ENCODE assay signal across 10 mouse cellular contexts in genomic region chr6:80019189-80019860, GRCm38 (mm10). TPM values are rescaled to one million over a fixed set of nuclear protein-coding genes. Genes with fewer than 3 reads are reported as not detected.
DNase-seq lines count a peak whose midpoint lies in the region; ATAC-seq and TF ChIP-seq lines count a peak whose summit lies in the region.
"Had no signal": no experiment of that assay in that cellular context is flagged by ENCODE, and none has a peak within 500 bp of the region (broad histone marks: within the 10 kb centered on the region; RNA-seq: fewer than 3 reads in every experiment).

No protein-coding gene starts in this region.

- DNase-seq in kidney, postnatal 0 days (ENCODE audit: low spot score), result peak; percentile 23
- DNase-seq in kidney, postnatal 14 days, result no peak
- DNase-seq in hindbrain, embryonic 14.5 days (ENCODE audit: low spot score), result peak; percentile 50
- peak; percentile 15 for DNase-seq in neural tube, embryonic 11.5 days (ENCODE audit: low spot score)
- no peak for DNase-seq in adrenal gland, adult 2 months

- peak overlapping the region; percentile 50 for H3K4me2 ChIP-seq in kidney, postnatal 0 days (ENCODE audit: low read length)
- peak overlapping the region; percentile 63 for H3K4me2 ChIP-seq in embryonic facial prominence, embryonic 12.5 days (replicated peaks)
- peak overlapping the region; percentile 71 for H3K4me2 ChIP-seq in hindbrain, embryonic 14.5 days (replicated peaks)
- H3K4me2 ChIP-seq in neural tube, embryonic 11.5 days (ENCODE audit: low read depth), result peak overlapping the region; percentile 54

- no peak for ATAC-seq in kidney, postnatal 0 days (replicated peaks; ENCODE audit: low FRiP score, low read depth)
- no peak for ATAC-seq in embryonic facial prominence, embryonic 12.5 days (ENCODE audit: insufficient number of reproducible peaks, insufficient read depth, low FRiP score, low TSS enrichment)
- peak; percentile 49; the same call in 1 of the 2 replicates for ATAC-seq in hindbrain, embryonic 14.5 days (ENCODE audit: low FRiP score)
- peak; percentile 60 for ATAC-seq in neural tube, embryonic 11.5 days (ENCODE audit: insufficient read depth, low FRiP score, low TSS enrichment)
- ATAC-seq in monocyte, adult 5-6 weeks (replicated peaks; ENCODE audit: insufficient number of reproducible peaks, low FRiP score, low TSS enrichment, poor library complexity, severe bottlenecking), result no peak
- ATAC-seq in erythroblast, adult 5-6 weeks (replicated peaks; ENCODE audit: low FRiP score, poor library complexity, severe bottlenecking), result no peak

- no peaks in the 10 kb centered on the region for H3K27me3 ChIP-seq in kidney, postnatal 0 days (ENCODE audit: insufficient read depth, low read length)
- no peaks in the 10 kb centered on the region for H3K27me3 ChIP-seq in embryonic facial prominence, embryonic 12.5 days
- no peaks in the 10 kb centered on the region for H3K27me3 ChIP-seq in hindbrain, embryonic 14.5 days (ENCODE audit: control insufficient read depth, insufficient read depth, low read length)
- H3K27me3 ChIP-seq in neural tube, embryonic 11.5 days (ENCODE audit: control insufficient read depth, insufficient read depth, low read length), result no peaks in the 10 kb centered on the region

- H3K9me3 ChIP-seq in kidney, postnatal 0 days (replicated peaks; ENCODE audit: low read length), result no peaks in the 10 kb centered on the region
- no peaks in the 10 kb centered on the region for H3K9me3 ChIP-seq in embryonic facial prominence, embryonic 12.5 days
- H3K9me3 ChIP-seq in hindbrain, embryonic 14.5 days (ENCODE audit: control insufficient read depth, low read length), result 0 out of 2 replicates have a peak, but pooled peaks cover 4% of the 10 kb centered on the region
- H3K9me3 ChIP-seq in neural tube, embryonic 11.5 days (ENCODE audit: control insufficient read depth, low read length), result no peaks in the 10 kb centered on the region

- under 1% methylated on average over 14 of the region's 14 CpGs for WGBS in kidney, postnatal 0 days
- WGBS in embryonic facial prominence, embryonic 12.5 days, result 3% methylated on average over 14 of the region's 14 CpGs
- under 1% methylated on average over 14 of the region's 14 CpGs for WGBS in hindbrain, embryonic 14.5 days
- 3% methylated on average over 14 of the region's 14 CpGs for WGBS in neural tube, embryonic 11.5 days

- H3K27ac ChIP-seq in kidney, postnatal 0 days, result no peak overlapping the region
- H3K27ac ChIP-seq in embryonic facial prominence, embryonic 12.5 days, result no peak overlapping the region
- H3K27ac ChIP-seq in hindbrain, embryonic 14.5 days, result peak overlapping the region; percentile 82
- H3K27ac ChIP-seq in neural tube, embryonic 11.5 days (ENCODE audit: low read depth, low read length), result no peak overlapping the region
- H3K27ac ChIP-seq: macrophage had no signal

- no peaks in the 10 kb centered on the region for H3K4me1 ChIP-seq in kidney, postnatal 0 days (replicated peaks; ENCODE audit: insufficient read depth, low read length)
- no peaks in the 10 kb centered on the region for H3K4me1 ChIP-seq in embryonic facial prominence, embryonic 12.5 days
- no peaks in the 10 kb centered on the region for H3K4me1 ChIP-seq in hindbrain, embryonic 14.5 days (replicated peaks; ENCODE audit: control insufficient read depth, insufficient read depth, low read length)
- H3K4me1 ChIP-seq in neural tube, embryonic 11.5 days (ENCODE audit: control insufficient read depth, insufficient read depth, low read length), result no peaks in the 10 kb centered on the region

- TF ChIP-seq CTCF in kidney, postnatal 0 days (IDR thresholded peaks at IDR 0.05; ENCODE audit: low read depth), result no peak

- peak overlapping the region; percentile 24 for H3K4me3 ChIP-seq in kidney, postnatal 0 days (replicated peaks; ENCODE audit: low read depth, low read length)
- H3K4me3 ChIP-seq in embryonic facial prominence, embryonic 12.5 days, result peak overlapping the region; percentile 25
- peak overlapping the region; percentile 44 for H3K4me3 ChIP-seq in hindbrain, embryonic 14.5 days (replicated peaks; ENCODE audit: low read length)
- peak overlapping the region; percentile 35 for H3K4me3 ChIP-seq in neural tube, embryonic 11.5 days (ENCODE audit: low read depth, low read length)

- H3K36me3 ChIP-seq in kidney, postnatal 0 days (ENCODE audit: insufficient read depth, low read length), result no peaks in the 10 kb centered on the region
- no peaks in the 10 kb centered on the region for H3K36me3 ChIP-seq in embryonic facial prominence, embryonic 12.5 days
- no peaks in the 10 kb centered on the region for H3K36me3 ChIP-seq in hindbrain, embryonic 14.5 days (replicated peaks; ENCODE audit: control insufficient read depth, insufficient read depth)
- no peaks in the 10 kb centered on the region for H3K36me3 ChIP-seq in neural tube, embryonic 11.5 days (ENCODE audit: control insufficient read depth, insufficient read depth, low read length)

- H3K9ac ChIP-seq in kidney, postnatal 0 days (ENCODE audit: low read depth, low read length), result no peak overlapping the region
- no peak overlapping the region for H3K9ac ChIP-seq in embryonic facial prominence, embryonic 12.5 days
- peak overlapping the region; percentile 63 for H3K9ac ChIP-seq in hindbrain, embryonic 14.5 days
- peak overlapping the region; percentile 39 for H3K9ac ChIP-seq in neural tube, embryonic 11.5 days (ENCODE audit: low read length)

RNA-seq across cellular contexts. Expression of gene Lrrtm4, which starts 0.6 kb away (rescaled TPM):
- polyA plus RNA-seq in kidney, postnatal 0 days (2015; fragmentation: Nextera tagmentation; extraction: Ambion mirVana), result 0.28 and 0.53 TPM in 2 replicates
- polyA plus RNA-seq in embryonic facial prominence, embryonic 12.5 days (2016; fragmentation: Nextera tagmentation; extraction: Ambion mirVana), result 1.8 TPM in 2 replicates
- 16.8 and 20.2 TPM in 2 replicates for polyA plus RNA-seq in hindbrain, embryonic 14.5 days (2014; fragmentation: Nextera tagmentation; extraction: Ambion mirVana)
- polyA plus RNA-seq in neural tube, embryonic 11.5 days (2014; fragmentation: Nextera tagmentation; extraction: Ambion mirVana), result 4.1 and 5.5 TPM in 2 replicates
- total RNA-seq in adrenal gland, adult 2 months (2021), result 1 to 10 TPM; 3.4 to 4.5 TPM
- polyA plus RNA-seq in adrenal gland, adult 2 months (2012; rRNA removed), result 0.09 and 0.15 TPM in 2 replicates
- total RNA-seq in monocyte, adult 5-6 weeks (2017), result not detected in 3 replicates
- total RNA-seq in erythroblast, adult 5-6 weeks (2015; ENCODE audit: low replicate concordance), result not detected in 2 replicates
- 0.09 TPM in 1 of 2 replicates, not detected in the other for total RNA-seq in erythroblast, adult 5-6 weeks (2017; ENCODE audit: low replicate concordance)
- total RNA-seq: MEL had no signal
- polyA plus RNA-seq: macrophage had no signal

Comparison
In these comparisons a context has a peak if more than half of its experiments do, and no peak if none do; other contexts are left out.
1. DNase-seq: peak in kidney, postnatal 0 days (single experiment), hindbrain, embryonic 14.5 days (single experiment) and neural tube, embryonic 11.5 days (single experiment); none in kidney, postnatal 14 days (single experiment) and adrenal gland, adult 2 months (single experiment).
2. ATAC-seq: peak in hindbrain, embryonic 14.5 days (single experiment) and neural tube, embryonic 11.5 days (single experiment); none in kidney, postnatal 0 days (single experiment), embryonic facial prominence, embryonic 12.5 days (single experiment), monocyte, adult 5-6 weeks (single experiment) and erythroblast, adult 5-6 weeks (single experiment).
3. H3K9ac ChIP-seq: peak in hindbrain, embryonic 14.5 days (single experiment) and neural tube, embryonic 11.5 days (single experiment); none in kidney, postnatal 0 days (single experiment) and embryonic facial prominence, embryonic 12.5 days (single experiment).
4. Peak in every context shown above with its lines, with median percentiles within 50 percentile points of each other: H3K4me2 ChIP-seq and H3K4me3 ChIP-seq.